31 mouse cellular contexts compared by ENCODE assay signal in the genomic region with DNA sequence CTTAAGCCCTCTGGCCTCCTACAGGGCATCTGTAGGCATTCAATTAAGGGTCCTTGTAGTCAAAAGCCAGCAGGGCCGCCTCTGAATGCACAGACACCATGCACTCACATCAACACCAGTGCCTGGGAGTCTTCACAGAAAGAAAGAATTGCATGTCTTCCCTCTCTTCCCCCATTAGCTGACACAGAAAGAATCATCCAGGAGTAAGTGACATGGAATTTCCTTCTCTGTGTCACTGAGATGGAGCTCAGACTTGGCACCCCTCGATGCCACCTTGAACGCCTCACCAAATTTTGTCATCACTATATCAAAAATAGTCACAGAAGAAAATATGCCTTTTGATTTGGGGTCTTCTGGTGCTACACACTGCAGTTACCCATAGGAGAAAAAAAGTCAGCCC.
"Had no signal": no experiment of that assay in that cellular context is flagged by ENCODE, and none has a peak within 500 bp of the region (broad histone marks: within the 10 kb centered on the region; RNA-seq: fewer than 3 reads in every experiment).

No protein-coding gene starts in this region.

- H3K4me1 ChIP-seq: liver, embryonic 12.5 days; liver, embryonic 13.5 days; liver, embryonic 15.5 days; lung, embryonic 15.5 days; megakaryocyte, embryonic 14.5 days had no signal

- H3K27ac ChIP-seq: limb, embryonic 10.5 days; limb, embryonic 12.5 days; limb, embryonic 13.5 days; limb, embryonic 15.5 days; liver, embryonic 12.5 days; liver, embryonic 13.5 days; liver, embryonic 14.5 days; liver, embryonic 15.5 days; lung, embryonic 15.5 days; macrophage; midbrain, embryonic 10.5 days; midbrain, embryonic 12.5 days; midbrain, embryonic 13.5 days; midbrain, embryonic 15.5 days had no signal

- H3K9me3 ChIP-seq: limb, embryonic 10.5 days; limb, embryonic 12.5 days; limb, embryonic 13.5 days; limb, embryonic 15.5 days; liver, embryonic 12.5 days; liver, embryonic 13.5 days; liver, embryonic 15.5 days; lung, embryonic 15.5 days; megakaryocyte, embryonic 14.5 days; midbrain, embryonic 10.5 days; midbrain, embryonic 12.5 days; midbrain, embryonic 13.5 days; midbrain, embryonic 15.5 days had no signal

- H3K36me3 ChIP-seq: limb, embryonic 10.5 days; limb, embryonic 12.5 days; limb, embryonic 13.5 days; limb, embryonic 15.5 days; liver, embryonic 12.5 days; liver, embryonic 13.5 days; liver, embryonic 15.5 days; lung, embryonic 15.5 days; midbrain, embryonic 10.5 days; midbrain, embryonic 12.5 days; midbrain, embryonic 13.5 days; midbrain, embryonic 15.5 days had no signal

- ATAC-seq: liver, embryonic 12.5 days; liver, postnatal 0 days; lung, postnatal 0 days; midbrain, embryonic 13.5 days; midbrain, embryonic 15.5 days; midbrain, embryonic 16.5 days had no signal

- H3K4me3 ChIP-seq: limb, embryonic 10.5 days; limb, embryonic 12.5 days; limb, embryonic 13.5 days; limb, embryonic 15.5 days; liver, embryonic 12.5 days; liver, embryonic 13.5 days; liver, embryonic 15.5 days; lung, embryonic 15.5 days; megakaryocyte, embryonic 14.5 days; midbrain, embryonic 10.5 days; midbrain, embryonic 12.5 days; midbrain, embryonic 13.5 days; midbrain, embryonic 15.5 days; myocyte had no signal

- H3K9ac ChIP-seq: limb, embryonic 12.5 days; limb, embryonic 13.5 days; limb, embryonic 15.5 days; liver, embryonic 12.5 days; liver, embryonic 13.5 days; liver, embryonic 14.5 days; liver, embryonic 15.5 days; liver, postnatal 0 days; lung, embryonic 14.5 days; lung, embryonic 15.5 days; midbrain, embryonic 12.5 days; midbrain, embryonic 13.5 days; midbrain, embryonic 15.5 days had no signal

- H3K27me3 ChIP-seq: midbrain, embryonic 15.5 days had no signal

- DNase-seq: left cerebral cortex, postnatal 4 days; liver; liver, embryonic 13.5 days; liver, postnatal 0 days; lung, adult 18-20 months; lung, adult 2 months; lung, embryonic 14.5 days; lung, postnatal 10 days; lung, postnatal 14 days; lung, postnatal 36 days; lung, postnatal 4 days; midbrain, embryonic 14.5 days had no signal

- H3K4me2 ChIP-seq: limb, embryonic 12.5 days; limb, embryonic 13.5 days; limb, embryonic 15.5 days; liver, embryonic 11.5 days; liver, embryonic 12.5 days; liver, embryonic 13.5 days; liver, embryonic 15.5 days; lung, embryonic 14.5 days; lung, embryonic 15.5 days; midbrain, embryonic 11.5 days; midbrain, embryonic 12.5 days; midbrain, embryonic 13.5 days; midbrain, embryonic 15.5 days had no signal
